Mouse (Mus musculus) E14TG2a.4 (cell line): ENCODE measurements around the gene Dcpp2.
A peak's percentile ranks its signal among the peaks of the same experiment; 100 is the strongest.

ENCODE experiments used
- H3K27me3 ChIP-seq: 2 replicates; pipeline ENCODE4 v1.6.1; 2014; ENCODE audit warnings: low read length, control low read depth; ENCODE audit not compliant: insufficient read depth
- H3K36me3 ChIP-seq: 2 replicates; pipeline ENCODE4 v1.6.1; 2014; ENCODE audit warnings: low read length, control low read depth; ENCODE audit not compliant: insufficient read depth
- H3K4me1 ChIP-seq: replicated peaks from 2 replicates; pipeline ENCODE4 v1.6.1; 2014; ENCODE audit warnings: low read depth, low read length, control low read depth
- H3K4me3 ChIP-seq: replicated peaks from 2 replicates; pipeline ENCODE4 v1.5.1; 2014; ENCODE audit warnings: mild to moderate bottlenecking, low read length
- H3K9me3 ChIP-seq: 2 replicates; pipeline ENCODE4 v1.6.1; 2014; ENCODE audit warnings: low read length, control low read depth
- CTCF ChIP-seq: conservative IDR thresholded peaks from 2 replicates; pipeline ENCODE4 v1.5.1; 2014; ENCODE audit warnings: low read length
- NANOG ChIP-seq: IDR thresholded peaks from 2 replicates; pipeline ENCODE4 v1.6.1; 2014; ENCODE audit warnings: borderline replicate concordance, low read length, mixed read lengths
- POU5F1 ChIP-seq: IDR thresholded peaks from 2 replicates; pipeline ENCODE4 v1.6.1; 2014; ENCODE audit warnings: low read length, borderline replicate concordance

Gene Dcpp2

GRCm38 (mm10) chr17:23853292-23853691 is 27.4 kb upstream of the Dcpp2 start:
- peaks cover 4% of the 10 kb centered on the region; the same call in 1 of the 2 replicates for H3K27me3 ChIP-seq
- no peaks in the 10 kb centered on the region for H3K36me3 ChIP-seq
- no peaks in the 10 kb centered on the region for H3K9me3 ChIP-seq
- 0 out of 2 replicates have a peak, but pooled peaks cover 3% of the 10 kb centered on the region for H3K4me1 ChIP-seq
- TF ChIP-seq CTCF, result peak; percentile 34
- no peak for TF ChIP-seq NANOG
- H3K4me3 ChIP-seq, result no peak overlapping the region

GRCm38 (mm10) chr17:23854229-23854765 is 26.4 kb upstream of the Dcpp2 start:
- Histone ChIP-seq H3K36me3 (no peaks in the 10 kb centered on the region), H3K4me1 (0 out of 2 replicates have a peak, but pooled peaks cover 3% of the 10 kb centered on the region), H3K9me3 (no peaks in the 10 kb centered on the region), H3K27me3 (peaks cover 4% of the 10 kb centered on the region; the same call in 1 of the 2 replicates), H3K4me3 (no peak overlapping the region)
- no peak for TF ChIP-seq CTCF
- no peak for TF ChIP-seq NANOG
- TF ChIP-seq POU5F1, result no peak

GRCm38 (mm10) chr17:23857193-23857592 is 23.5 kb upstream of the Dcpp2 start:
- H3K4me3 ChIP-seq, result no peak overlapping the region
- peaks cover 4% of the 10 kb centered on the region; the same call in 1 of the 2 replicates for H3K27me3 ChIP-seq
- no peaks in the 10 kb centered on the region for H3K36me3 ChIP-seq
- no peaks in the 10 kb centered on the region for H3K9me3 ChIP-seq
- TF ChIP-seq NANOG (no peak), CTCF (no peak), POU5F1 (no peak)
- 0 out of 2 replicates have a peak, but pooled peaks cover 3% of the 10 kb centered on the region for H3K4me1 ChIP-seq

- Histone ChIP-seq H3K4me1 (0 out of 2 replicates have a peak, but pooled peaks cover 3% of the 10 kb centered on the region), H3K9me3 (no peaks in the 10 kb centered on the region), H3K4me3 (no peak overlapping the region), H3K36me3 (no peaks in the 10 kb centered on the region), H3K27me3 (peaks cover 4% of the 10 kb centered on the region; the same call in 1 of the 2 replicates)
- TF ChIP-seq CTCF (no peak), NANOG (no peak), POU5F1 (no peak)
Measured at GRCm38 (mm10) chr17:23857913-23858312, 22.8 kb upstream of the Dcpp2 start.

GRCm38 (mm10) chr17:23862926-23863325 is 17.8 kb upstream of the Dcpp2 start:
- Histone ChIP-seq H3K9me3 (peaks cover 4% of the 10 kb centered on the region; the same call in 1 of the 2 replicates), H3K36me3 (no peaks in the 10 kb centered on the region), H3K4me1 (peaks cover 4% of the 10 kb centered on the region), H3K4me3 (no peak overlapping the region), H3K27me3 (no peaks in the 10 kb centered on the region)
- no peak for TF ChIP-seq NANOG
- no peak for TF ChIP-seq CTCF
- TF ChIP-seq POU5F1, result no peak

- H3K27me3 ChIP-seq, result peaks cover 6% of the 10 kb centered on the region
- peak within 1 kb of the TSS; percentile 52 for H3K4me3 ChIP-seq
- TF ChIP-seq NANOG (no peak), POU5F1 (no peak), CTCF (no peak)
- peaks cover 10% of the 10 kb centered on the region for H3K4me1 ChIP-seq
- peaks cover 4% of the 10 kb centered on the region; the same call in 1 of the 2 replicates for H3K9me3 ChIP-seq
- H3K36me3 ChIP-seq, result no peaks in the 10 kb centered on the region
Measured at GRCm38 (mm10) chr17:23867756-23868155, 12.9 kb upstream of the Dcpp2 start, which contains the start of gene Prss21. Gene Prss21, plus strand, starts transcription at chr17:23868056.

GRCm38 (mm10) chr17:23868513-23868912 is 12.2 kb upstream of the Dcpp2 start:
- TF ChIP-seq CTCF, result no peak
- TF ChIP-seq NANOG, result no peak
- no peak for TF ChIP-seq POU5F1

GRCm38 (mm10) chr17:23873884-23874856 is 6.5 kb upstream of the Dcpp2 start:
- Histone ChIP-seq H3K27me3 (peaks cover 2% of the 10 kb centered on the region), H3K36me3 (no peaks in the 10 kb centered on the region), H3K4me1 (no peaks in the 10 kb centered on the region), H3K4me3 (no peak overlapping the region), H3K9me3 (peaks cover 38% of the 10 kb centered on the region)
- TF ChIP-seq CTCF, result peak; percentile 57
- no peak for TF ChIP-seq POU5F1
- no peak for TF ChIP-seq NANOG

More at GRCm38 (mm10) chr17:23868513-23868912, 12.2 kb upstream of the Dcpp2 start:
- Histone ChIP-seq H3K4me1 (peaks cover 10% of the 10 kb centered on the region), H3K36me3 (no peaks in the 10 kb centered on the region), H3K27me3 (peaks cover 6% of the 10 kb centered on the region), H3K9me3 (peaks cover 4% of the 10 kb centered on the region; the same call in 1 of the 2 replicates), H3K4me3 (peak overlapping the region; percentile 52; the same call in 1 of the 2 replicates)

- no peak for TF ChIP-seq CTCF
- TF ChIP-seq NANOG, result no peak
- TF ChIP-seq POU5F1, result no peak
- H3K36me3 ChIP-seq, result no peaks in the 10 kb centered on the region
- H3K9me3 ChIP-seq, result peaks cover 38% of the 10 kb centered on the region
- no peak overlapping the region for H3K4me3 ChIP-seq
- no peaks in the 10 kb centered on the region for H3K4me1 ChIP-seq
- no peaks in the 10 kb centered on the region for H3K27me3 ChIP-seq
Measured at GRCm38 (mm10) chr17:23876741-23877140, 3.9 kb upstream of the Dcpp2 start.
